Mouse (Mus musculus) stomach, postnatal 0 days (tissue): ENCODE results near the gene Pex6. TPM values are rescaled to one million over a fixed set of nuclear protein-coding genes. Genes with fewer than 3 reads are reported as not detected.

Experiments used
- ATAC-seq: fragments of 200-750 bp; cut with Nextera tagmentation; 2 replicates; pipeline ENCODE4 v1.8.0; 2017; ENCODE audit not compliant: low FRiP score, low TSS enrichment
- DNase-seq: peaks from one replicate; pipeline ENCODE4 v3.0.0-alpha.2; 2016; ENCODE audit warnings: low spot score
- H3K27ac ChIP-seq: fragments of 300-500 bp; sonication (generic); replicated peaks from 2 replicates; pipeline ENCODE4 v1.5.1; 2014; ENCODE audit warnings: mild to moderate bottlenecking, control low read depth
- H3K27me3 ChIP-seq: fragments of 300-500 bp; sonication (generic); 2 replicates; pipeline ENCODE4 v1.6.1; 2014; ENCODE audit warnings: low read length; ENCODE audit not compliant: control insufficient read depth, insufficient read depth
- H3K36me3 ChIP-seq: fragments of 300-500 bp; sonication (generic); 2 replicates; pipeline ENCODE4 v1.6.1; 2014; ENCODE audit warnings: low read length, mixed read lengths; ENCODE audit not compliant: control insufficient read depth, insufficient read depth
- H3K4me1 ChIP-seq: fragments of 300-500 bp; sonication (generic); replicated peaks from 2 replicates; pipeline ENCODE4 v1.6.1; 2014; ENCODE audit warnings: antibody characterized with exemption; ENCODE audit not compliant: control insufficient read depth, insufficient read depth
- H3K4me2 ChIP-seq: fragments of 300-500 bp; sonication (generic); replicated peaks from 2 replicates; pipeline ENCODE4 v1.6.1; 2014; ENCODE audit warnings: low read depth, mild to moderate bottlenecking, control low read depth, moderate library complexity
- H3K4me3 ChIP-seq: fragments of 300-500 bp; sonication (generic); 2 replicates; pipeline ENCODE4 v1.5.1; 2014; ENCODE audit warnings: low read depth, low read length, control low read depth
- H3K9ac ChIP-seq: fragments of 300-500 bp; sonication (generic); 2 replicates; pipeline ENCODE4 v1.6.1; 2014; ENCODE audit warnings: mild to moderate bottlenecking, low read length, control low read depth, mixed read lengths
- H3K9me3 ChIP-seq: fragments of 300-500 bp; sonication (generic); 2 replicates; pipeline ENCODE4 v1.6.1; 2016; ENCODE audit warnings: low read length; ENCODE audit not compliant: control insufficient read depth
- CTCF ChIP-seq: IDR thresholded peaks from 2 replicates; pipeline ENCODE4 v1.5.1; 2016; ENCODE audit warnings: antibody characterized with exemption, low read depth, mild to moderate bottlenecking, moderate library complexity
- EP300 ChIP-seq: optimal IDR thresholded peaks from 2 replicates; pipeline ENCODE3; 2016; ENCODE audit warnings: antibody characterized with exemption
- WGBS: fragments of 180-500 bp; shearing (Covaris S2); extraction: QIAGEN DNeasy Blood & Tissue Kit; methylation state at CpG from one replicate; pipeline ENCODE4 v1.1.7; 2014; 5-methylcytosine and 5-hydroxymethylcytosine counted together
- polyA plus RNA-seq: library from polyadenylated mRNA; unstranded; fragments of >200 nt; fragmentation: Nextera tagmentation; extraction: Ambion mirVana; gene quantifications from 2 replicates; pipeline ENCODE4 v1.2.1, GENCODE M21; 2015

The Pex6 gene
- polyA plus RNA-seq, 1 experiment from 2014 or later: 9.8 TPM

GRCm38 (mm10) chr17:46711612-46712271, 479 bp downstream of the Pex6 start:
- H3K4me1 ChIP-seq: peaks cover 3% of the 10 kb centered on the region; the same call in 1 of the 2 replicates
- H3K4me3 ChIP-seq: peak overlapping the region; percentile 93
- WGBS: under 1% methylated on average over 50 of the region's 76 CpGs
- no peak for TF ChIP-seq EP300
- no peak for TF ChIP-seq CTCF
- peak overlapping the region; percentile 97 for H3K4me2 ChIP-seq
- H3K9ac ChIP-seq: peak overlapping the region; percentile 96
- ATAC-seq (peak; percentile 54), DNase-seq (peak; percentile 59)
- peak overlapping the region; percentile 78 for H3K27ac ChIP-seq
- no peaks in the 10 kb centered on the region for H3K27me3 ChIP-seq
- H3K9me3 ChIP-seq: no peaks in the 10 kb centered on the region
- H3K36me3 ChIP-seq: peaks cover 3% of the 10 kb centered on the region; the same call in 1 of the 2 replicates

GRCm38 (mm10) chr17:46712442-46712841, 1.2 kb downstream of the Pex6 start:
- ATAC-seq (no peak), DNase-seq (no peak)
- Histone ChIP-seq H3K36me3 (peaks cover 3% of the 10 kb centered on the region; the same call in 1 of the 2 replicates), H3K9me3 (no peaks in the 10 kb centered on the region), H3K4me3 (peak overlapping the region; percentile 93), H3K27ac (no peak overlapping the region), H3K9ac (peak overlapping the region; percentile 96), H3K4me1 (peaks cover 3% of the 10 kb centered on the region; the same call in 1 of the 2 replicates), H3K4me2 (peak overlapping the region; percentile 97), H3K27me3 (no peaks in the 10 kb centered on the region)
- no peak for TF ChIP-seq EP300
- TF ChIP-seq CTCF: no peak
- WGBS: 50% methylated on average over 7 of the region's 7 CpGs

- no peaks in the 10 kb centered on the region for H3K27me3 ChIP-seq
- no peak for DNase-seq
- no peaks in the 10 kb centered on the region for H3K9me3 ChIP-seq
- no peak for ATAC-seq
- H3K4me3 ChIP-seq: no peak overlapping the region
- no peak for TF ChIP-seq CTCF
- no peak for TF ChIP-seq EP300
- peaks cover 3% of the 10 kb centered on the region; the same call in 1 of the 2 replicates for H3K4me1 ChIP-seq
- H3K4me2 ChIP-seq: no peak overlapping the region
- H3K36me3 ChIP-seq: peaks cover 3% of the 10 kb centered on the region; the same call in 1 of the 2 replicates
- 87% methylated on average over 9 of the region's 9 CpGs for WGBS
- no peak overlapping the region for H3K9ac ChIP-seq
- H3K27ac ChIP-seq: no peak overlapping the region
These were observed 2.6 kb downstream of the Pex6 start for GRCm38 (mm10) chr17:46713849-46714248.

GRCm38 (mm10) chr17:46714756-46715481, 3.7 kb downstream of the Pex6 start:
- Histone ChIP-seq H3K4me1 (peaks cover 3% of the 10 kb centered on the region; the same call in 1 of the 2 replicates), H3K4me2 (no peak overlapping the region), H3K36me3 (peaks cover 3% of the 10 kb centered on the region; the same call in 1 of the 2 replicates), H3K9ac (no peak overlapping the region), H3K9me3 (no peaks in the 10 kb centered on the region), H3K4me3 (no peak overlapping the region), H3K27ac (no peak overlapping the region), H3K27me3 (no peaks in the 10 kb centered on the region)
- no peak for ATAC-seq
- no peak for DNase-seq
- WGBS: 93% methylated on average over 11 of the region's 11 CpGs
- TF ChIP-seq CTCF (peak; percentile 43), EP300 (no peak)

GRCm38 (mm10) chr17:46721077-46721476, 9.8 kb downstream of the Pex6 start:
- peaks cover 10% of the 10 kb centered on the region; the same call in 1 of the 2 replicates for H3K36me3 ChIP-seq
- DNase-seq (no peak), ATAC-seq (no peak)
- H3K27ac ChIP-seq: no peak overlapping the region
- H3K4me2 ChIP-seq: no peak overlapping the region
- no peak overlapping the region for H3K4me3 ChIP-seq
- H3K9ac ChIP-seq: no peak overlapping the region
- no peaks in the 10 kb centered on the region for H3K27me3 ChIP-seq
- no peaks in the 10 kb centered on the region for H3K9me3 ChIP-seq
- TF ChIP-seq EP300 (no peak), CTCF (no peak)
- H3K4me1 ChIP-seq: no peaks in the 10 kb centered on the region
- 78% methylated on average over 7 of the region's 7 CpGs for WGBS
